Mouse (Mus musculus) E14TG2a.4 (cell line): ENCODE data around the gene Snca.

Experiments used
- H3K27me3 ChIP-seq: 2 replicates; pipeline ENCODE4 v1.6.1; 2014; ENCODE audit warnings: low read length, control low read depth; ENCODE audit not compliant: insufficient read depth
- H3K36me3 ChIP-seq: 2 replicates; pipeline ENCODE4 v1.6.1; 2014; ENCODE audit warnings: low read length, control low read depth; ENCODE audit not compliant: insufficient read depth
- H3K4me1 ChIP-seq: replicated peaks from 2 replicates; pipeline ENCODE4 v1.6.1; 2014; ENCODE audit warnings: low read depth, low read length, control low read depth
- H3K4me3 ChIP-seq: replicated peaks from 2 replicates; pipeline ENCODE4 v1.5.1; 2014; ENCODE audit warnings: mild to moderate bottlenecking, low read length
- H3K9me3 ChIP-seq: 2 replicates; pipeline ENCODE4 v1.6.1; 2014; ENCODE audit warnings: low read length, control low read depth
- CTCF ChIP-seq: conservative IDR thresholded peaks from 2 replicates; pipeline ENCODE4 v1.5.1; 2014; ENCODE audit warnings: low read length
- NANOG ChIP-seq: IDR thresholded peaks from 2 replicates; pipeline ENCODE4 v1.6.1; 2014; ENCODE audit warnings: borderline replicate concordance, low read length, mixed read lengths
- POU5F1 ChIP-seq: IDR thresholded peaks from 2 replicates; pipeline ENCODE4 v1.6.1; 2014; ENCODE audit warnings: low read length, borderline replicate concordance

Snca gene

GRCm38 (mm10) chr6:60682233-60682632 is 147.4 kb downstream of the Snca start:
- Histone ChIP-seq H3K9me3 (peaks cover 4% of the 10 kb centered on the region; the same call in 1 of the 2 replicates), H3K36me3 (no peaks in the 10 kb centered on the region), H3K4me1 (no peaks in the 10 kb centered on the region), H3K4me3 (no peak overlapping the region), H3K27me3 (no peaks in the 10 kb centered on the region)
- TF ChIP-seq POU5F1, result no peak
- TF ChIP-seq CTCF, result peak; percentile 58
- TF ChIP-seq NANOG, result no peak
